Mouse (Mus musculus) limb, embryonic 10.5 days (tissue): ENCODE results near the gene Mpnd. TPM values are rescaled to one million over a fixed set of nuclear protein-coding genes. Genes with fewer than 3 reads are reported as not detected.
A peak's percentile ranks its signal among the peaks of the same experiment; 100 is the strongest.

Source experiments
- DNase-seq: peaks from one replicate; pipeline ENCODE4 v3.0.0-alpha.2; 2017; ENCODE audit warnings: low spot score
- H3K27ac ChIP-seq: fragments of 300-500 bp; sonication (generic); 2 replicates; pipeline ENCODE4 v1.5.1; 2016; ENCODE audit warnings: mild to moderate bottlenecking
- H3K27me3 ChIP-seq: fragments of 300-500 bp; sonication (generic); 2 replicates; pipeline ENCODE4 v1.6.1; 2016; ENCODE audit warnings: low read depth, mild to moderate bottlenecking; ENCODE audit not compliant: poor library complexity, severe bottlenecking
- H3K36me3 ChIP-seq: fragments of 300-500 bp; sonication (generic); 2 replicates; pipeline ENCODE4 v1.6.1; 2016; ENCODE audit warnings: mild to moderate bottlenecking, moderate library complexity
- H3K4me1 ChIP-seq: fragments of 300-500 bp; sonication (generic); 2 replicates; pipeline ENCODE4 v1.6.1; 2016
- H3K4me3 ChIP-seq: fragments of 300-500 bp; sonication (generic); 2 replicates; pipeline ENCODE4 v1.5.1; 2016; ENCODE audit warnings: mild to moderate bottlenecking, moderate library complexity
- H3K9me3 ChIP-seq: fragments of 300-500 bp; sonication (generic); replicated peaks from 2 replicates; pipeline ENCODE4 v1.6.1; 2016; ENCODE audit warnings: mild to moderate bottlenecking
- WGBS: fragments of 180-500 bp; shearing (Covaris S2); methylation state at CpG from one replicate; pipeline ENCODE4 v1.1.7; 2016; 5-methylcytosine and 5-hydroxymethylcytosine counted together
- polyA plus RNA-seq: library from polyadenylated mRNA; unstranded; fragments of >200 nt; fragmentation: Nextera tagmentation; extraction: Ambion mirVana; gene quantifications from 2 replicates; pipeline ENCODE4 v1.2.1, GENCODE M21; 2016

The Mpnd gene
- polyA plus RNA-seq, 1 experiment from 2014 or later: 130 TPM

- no peak for DNase-seq
- peaks cover 22% of the 10 kb centered on the region for H3K36me3 ChIP-seq
- 7% methylated on average over 30 of the region's 30 CpGs for WGBS
- H3K4me3 ChIP-seq: peak overlapping the region; percentile 43
- H3K27ac ChIP-seq: no peak overlapping the region; the same call in 1 of the 2 replicates
- no peaks in the 10 kb centered on the region for H3K9me3 ChIP-seq
- H3K4me1 ChIP-seq: peaks cover 11% of the 10 kb centered on the region
- peaks cover 55% of the 10 kb centered on the region for H3K27me3 ChIP-seq
Measured at GRCm38 (mm10) chr17:55999794-56000499, 5.6 kb upstream of the Mpnd start.

DNA sequence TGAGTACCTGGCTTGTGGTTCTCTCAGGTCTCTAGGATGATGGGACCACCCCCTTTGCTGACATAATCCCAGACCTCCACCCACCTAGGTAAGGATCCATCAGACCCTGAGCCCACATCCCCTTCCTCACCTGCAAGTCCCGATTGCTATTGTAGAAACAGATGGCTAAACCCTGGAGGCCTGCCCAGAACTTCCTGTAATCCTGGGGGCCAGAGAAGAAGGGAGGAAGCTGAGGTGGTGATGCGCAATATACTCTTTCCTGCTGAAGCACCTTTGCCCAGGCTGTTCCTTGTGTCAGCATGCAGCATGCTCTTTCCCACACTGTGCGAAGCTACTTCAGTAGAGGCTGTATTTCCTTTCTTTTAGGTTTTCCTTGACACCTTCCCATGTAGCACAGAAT lies 2.5 kb upstream of the Mpnd start:
- no peak overlapping the region for H3K4me3 ChIP-seq
- no peak for DNase-seq
- H3K27ac ChIP-seq: no peak overlapping the region
- no peaks in the 10 kb centered on the region for H3K9me3 ChIP-seq
- peaks cover 25% of the 10 kb centered on the region for H3K4me1 ChIP-seq
- no peaks in the 10 kb centered on the region for H3K36me3 ChIP-seq
- H3K27me3 ChIP-seq: peaks cover 62% of the 10 kb centered on the region
- 89% methylated on average over 3 of the region's 3 CpGs for WGBS

GRCm38 (mm10) chr17:56006956-56007355 lies 1.4 kb downstream of the Mpnd start:
- 51% methylated on average over 10 of the region's 10 CpGs for WGBS
- Histone ChIP-seq H3K36me3 (peaks cover 18% of the 10 kb centered on the region), H3K27ac (peak overlapping the region; percentile 95; the same call in 1 of the 2 replicates), H3K4me1 (peaks cover 37% of the 10 kb centered on the region), H3K9me3 (no peaks in the 10 kb centered on the region), H3K4me3 (0 out of 2 replicates have a peak overlapping the region, but pooled peaks have one; percentile 88), H3K27me3 (peaks cover 32% of the 10 kb centered on the region)
- DNase-seq: no peak

DNA sequence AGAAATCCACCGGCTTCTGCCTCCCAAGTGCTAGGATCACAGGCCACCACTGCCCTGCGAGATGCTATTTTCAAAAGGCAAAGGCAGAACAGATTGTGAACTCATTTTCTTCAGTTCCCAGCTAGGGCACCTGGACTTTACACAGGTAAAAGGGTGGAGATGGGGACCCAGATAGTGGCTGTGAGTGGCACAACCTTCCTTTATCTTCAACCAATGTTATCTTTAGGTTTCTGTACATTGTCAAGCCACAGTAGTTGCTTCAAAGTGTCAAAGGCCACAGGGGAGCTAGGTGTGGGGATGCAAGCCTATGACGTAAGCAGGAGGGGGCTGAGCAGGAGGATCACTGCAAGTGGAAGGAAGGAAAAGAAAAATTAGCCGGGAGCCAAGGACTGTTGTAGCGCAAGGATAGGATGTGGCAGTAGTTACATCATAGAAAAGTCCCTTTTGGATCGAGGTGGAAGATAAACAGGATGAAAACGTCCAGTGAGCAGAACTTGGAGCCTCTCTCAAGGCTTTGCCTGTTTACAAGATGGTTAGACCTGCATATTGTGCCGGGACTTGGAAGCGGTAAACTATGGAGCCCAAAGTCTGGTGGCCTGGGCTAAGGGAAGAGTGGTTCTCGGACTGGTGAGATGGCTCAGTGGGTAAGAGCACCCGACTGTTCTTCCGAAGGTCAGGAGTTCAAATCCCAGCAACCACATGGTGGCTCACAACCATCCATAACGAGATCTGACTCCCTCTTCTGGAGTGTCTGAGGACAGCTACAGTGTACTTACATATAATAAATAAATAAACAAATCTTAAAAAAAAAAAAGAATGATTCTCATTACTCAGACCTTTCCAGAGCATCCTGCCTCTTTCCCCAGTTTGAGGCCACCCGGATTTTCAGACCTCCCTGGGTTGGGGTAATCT lies 2.2 kb downstream of the Mpnd start:
- 30% methylated on average over 14 of the region's 14 CpGs for WGBS
- peak; percentile 54 for DNase-seq
- Histone ChIP-seq H3K4me3 (peak overlapping the region; percentile 88), H3K27me3 (peaks cover 26% of the 10 kb centered on the region), H3K27ac (peak overlapping the region; percentile 95), H3K36me3 (peaks cover 25% of the 10 kb centered on the region), H3K4me1 (peaks cover 37% of the 10 kb centered on the region), H3K9me3 (no peaks in the 10 kb centered on the region)

DNA sequence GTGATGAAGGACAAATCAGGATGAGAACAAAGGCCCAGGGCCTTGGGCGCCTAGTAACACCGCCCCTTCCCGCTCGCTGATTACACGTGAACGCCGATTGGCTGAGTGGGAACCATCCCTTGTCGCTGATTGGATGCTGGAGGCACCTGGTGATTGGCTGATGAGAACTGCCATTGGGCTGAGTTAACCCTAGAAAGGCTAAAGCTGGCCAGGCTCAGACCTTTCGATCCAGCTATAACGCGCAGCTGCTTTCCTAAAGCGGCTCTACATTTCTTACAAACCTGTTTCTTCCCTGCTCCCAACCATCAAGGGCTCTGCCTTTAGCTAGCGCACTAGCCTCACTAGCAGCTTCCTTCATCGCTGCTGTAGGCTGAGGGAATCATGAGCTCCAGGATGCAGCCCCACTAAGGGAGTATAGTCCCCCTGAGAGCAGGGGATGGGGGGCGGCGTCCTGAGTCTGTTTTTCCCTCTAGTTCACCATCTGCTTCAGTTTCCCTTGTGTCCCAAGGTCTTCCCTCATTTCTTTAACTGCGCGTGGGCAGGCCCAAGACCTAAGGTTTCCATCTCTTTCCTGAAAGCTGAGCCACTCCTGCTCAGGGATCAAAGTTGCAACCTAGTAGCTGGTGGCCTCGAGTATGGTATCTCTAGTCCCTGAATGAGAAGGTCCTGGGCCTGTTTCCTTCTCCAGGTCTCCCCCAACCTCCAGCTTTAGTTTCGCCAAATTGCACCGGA lies 3.0 kb downstream of the Mpnd start:
- no peaks in the 10 kb centered on the region for H3K9me3 ChIP-seq
- H3K4me1 ChIP-seq: peaks cover 37% of the 10 kb centered on the region
- peak overlapping the region; percentile 95 for H3K27ac ChIP-seq
- H3K27me3 ChIP-seq: peaks cover 18% of the 10 kb centered on the region
- under 1% methylated on average over 21 of the region's 21 CpGs for WGBS
- H3K4me3 ChIP-seq: peak overlapping the region; percentile 88
- peaks cover 32% of the 10 kb centered on the region for H3K36me3 ChIP-seq
- DNase-seq: peak; percentile 94

GRCm38 (mm10) chr17:56009088-56009961 lies 3.8 kb downstream of the Mpnd start:
- peak overlapping the region; percentile 88 for H3K4me3 ChIP-seq
- peak overlapping the region; percentile 95 for H3K27ac ChIP-seq
- H3K4me1 ChIP-seq: peaks cover 37% of the 10 kb centered on the region
- H3K36me3 ChIP-seq: peaks cover 40% of the 10 kb centered on the region
- WGBS: 1% methylated on average over 61 of the region's 62 CpGs
- peaks cover 12% of the 10 kb centered on the region for H3K27me3 ChIP-seq
- peak; percentile 93 for DNase-seq
- no peaks in the 10 kb centered on the region for H3K9me3 ChIP-seq

DNA sequence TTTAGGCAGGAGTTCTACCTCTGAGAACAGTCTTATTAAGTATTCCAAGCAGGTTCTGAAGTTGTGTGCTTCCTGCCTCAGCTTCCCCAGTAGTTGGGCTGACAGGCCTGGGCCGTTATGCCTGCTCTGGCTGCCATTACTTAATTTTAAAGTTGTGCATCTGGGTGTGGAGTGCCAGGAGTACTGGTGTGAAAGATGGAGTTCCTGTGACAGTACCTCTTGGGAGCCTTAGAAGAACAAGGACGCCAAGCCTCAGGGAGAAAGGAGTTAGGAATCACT lies 4.4 kb downstream of the Mpnd start:
- H3K36me3 ChIP-seq: peaks cover 45% of the 10 kb centered on the region
- no peak for DNase-seq

DNA sequence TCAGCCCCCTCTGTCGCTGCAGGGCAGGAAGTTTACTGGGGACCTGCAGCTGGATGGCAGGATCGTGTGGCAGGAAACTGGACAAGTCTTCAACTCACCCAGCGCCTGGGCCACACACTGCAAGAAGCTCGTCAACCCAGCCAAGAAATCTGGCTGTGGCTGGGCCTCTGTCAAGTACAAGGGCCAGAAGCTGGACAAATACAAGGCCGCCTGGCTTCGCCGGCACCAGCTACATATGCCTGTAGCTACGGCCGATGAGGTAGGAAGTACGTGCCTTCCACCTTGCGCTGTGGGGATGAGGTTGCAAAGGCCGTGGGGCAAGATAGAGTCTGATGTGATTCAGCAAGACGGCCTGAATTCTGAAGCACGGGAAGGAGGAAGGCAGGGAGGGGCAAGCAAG lies 4.7 kb downstream of the Mpnd start:
- H3K27ac ChIP-seq: peak overlapping the region; percentile 95
- DNase-seq: no peak
- H3K9me3 ChIP-seq: no peaks in the 10 kb centered on the region
- peaks cover 4% of the 10 kb centered on the region; the same call in 1 of the 2 replicates for H3K27me3 ChIP-seq
- peaks cover 48% of the 10 kb centered on the region for H3K36me3 ChIP-seq
- WGBS: 75% methylated on average over 14 of the region's 14 CpGs
- H3K4me1 ChIP-seq: peaks cover 35% of the 10 kb centered on the region
- peak overlapping the region; percentile 88 for H3K4me3 ChIP-seq

More for the DNA sequence above, 4.4 kb downstream of the Mpnd start:
- no peaks in the 10 kb centered on the region for H3K9me3 ChIP-seq
- H3K27ac ChIP-seq: peak overlapping the region; percentile 95
- peak overlapping the region; percentile 88 for H3K4me3 ChIP-seq
- 47% methylated on average over 2 of the region's 2 CpGs for WGBS
- peaks cover 7% of the 10 kb centered on the region; the same call in 1 of the 2 replicates for H3K27me3 ChIP-seq
- H3K4me1 ChIP-seq: peaks cover 37% of the 10 kb centered on the region

DNA sequence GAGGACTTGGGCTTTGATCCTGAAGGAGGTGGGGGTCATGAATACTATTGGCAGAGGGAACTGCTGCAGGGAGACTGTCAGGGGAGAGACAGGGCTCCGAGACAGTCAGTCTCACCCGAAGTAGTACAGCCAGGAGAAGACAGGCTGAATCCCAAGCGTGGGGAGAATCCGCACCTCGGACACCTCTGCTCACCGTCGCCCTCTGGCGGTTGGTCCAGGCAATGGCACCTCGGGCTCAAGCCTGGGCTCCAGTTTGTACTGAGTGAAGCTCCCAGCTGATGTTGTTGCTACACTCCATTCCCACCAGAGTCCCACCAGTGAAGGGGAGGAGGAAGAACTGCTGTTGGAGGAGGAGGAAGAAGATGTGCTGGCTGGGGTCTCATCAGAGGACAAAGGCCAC lies 5.2 kb downstream of the Mpnd start:
- 12% methylated on average over 9 of the region's 9 CpGs for WGBS
- Histone ChIP-seq H3K27me3 (no peaks in the 10 kb centered on the region), H3K36me3 (peaks cover 52% of the 10 kb centered on the region), H3K9me3 (no peaks in the 10 kb centered on the region), H3K4me1 (peaks cover 32% of the 10 kb centered on the region), H3K4me3 (peak overlapping the region; percentile 88), H3K27ac (no peak overlapping the region)
- DNase-seq: peak; percentile 92

DNA sequence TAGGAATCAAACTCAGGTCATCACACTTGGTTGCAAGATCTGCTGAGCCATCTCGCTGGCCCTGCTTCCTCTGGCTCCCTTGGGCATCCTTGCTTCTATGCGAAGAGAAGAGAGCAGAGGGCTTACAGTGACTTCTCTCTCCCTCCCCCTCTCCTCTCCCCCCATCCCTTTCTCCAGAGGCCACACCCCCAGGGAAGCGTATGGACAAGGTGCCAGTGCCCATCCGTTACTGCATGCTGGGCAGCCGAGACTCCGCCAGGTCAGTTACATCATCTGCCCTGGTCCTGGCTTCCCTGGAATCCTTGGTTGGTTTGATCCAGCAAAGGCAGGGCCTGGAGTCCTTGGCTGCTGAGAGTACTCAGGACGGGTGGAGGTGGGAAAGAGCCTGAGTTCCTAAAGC lies 5.9 kb downstream of the Mpnd start:
- 88% methylated on average over 7 of the region's 7 CpGs for WGBS
- H3K27me3 ChIP-seq: no peaks in the 10 kb centered on the region
- peaks cover 60% of the 10 kb centered on the region for H3K36me3 ChIP-seq

GRCm38 (mm10) chr17:56015293-56015692 lies 9.8 kb downstream of the Mpnd start:
- H3K4me3 ChIP-seq: no peak overlapping the region
- 94% methylated on average over 9 of the region's 9 CpGs for WGBS
- H3K27ac ChIP-seq: no peak overlapping the region
- H3K9me3 ChIP-seq: no peaks in the 10 kb centered on the region
- H3K36me3 ChIP-seq: peaks cover 97% of the 10 kb centered on the region
- peaks cover 10% of the 10 kb centered on the region for H3K4me1 ChIP-seq
- DNase-seq: no peak
- no peaks in the 10 kb centered on the region for H3K27me3 ChIP-seq

More for the DNA sequence above, 5.9 kb downstream of the Mpnd start:
- Histone ChIP-seq H3K27ac (no peak overlapping the region), H3K4me3 (no peak overlapping the region), H3K9me3 (no peaks in the 10 kb centered on the region), H3K4me1 (peaks cover 32% of the 10 kb centered on the region)
- DNase-seq: no peak

DNA sequence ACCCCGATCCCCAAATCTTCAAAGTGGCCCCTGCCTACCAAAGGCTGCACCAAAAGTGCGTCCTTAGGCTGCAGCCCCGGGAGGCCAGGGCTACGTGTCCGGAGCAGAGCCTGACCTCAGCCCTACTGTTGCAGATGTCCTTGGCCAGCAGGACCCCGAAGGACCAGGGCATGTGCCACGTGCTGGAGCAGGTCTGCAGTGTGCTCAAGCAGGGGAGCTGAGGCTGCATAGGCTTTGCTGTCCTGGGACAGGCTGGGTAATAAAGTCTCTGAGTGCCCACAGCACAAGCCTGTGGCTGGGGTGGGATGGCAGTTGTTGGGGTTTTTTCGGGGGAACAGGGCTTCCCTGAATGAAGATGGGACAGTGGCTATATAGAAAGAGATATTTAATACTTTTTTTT lies 10.9 kb downstream of the Mpnd start:
- DNase-seq: no peak
- Histone ChIP-seq H3K4me1 (peaks cover 4% of the 10 kb centered on the region; the same call in 1 of the 2 replicates), H3K36me3 (peaks cover 95% of the 10 kb centered on the region), H3K4me3 (no peak overlapping the region), H3K9me3 (no peaks in the 10 kb centered on the region), H3K27ac (no peak overlapping the region), H3K27me3 (no peaks in the 10 kb centered on the region)
- 90% methylated on average over 8 of the region's 8 CpGs for WGBS
